Mouse (Mus musculus): ENCODE measurements at regions not wholly inside any gene's neighbourhood (a gene's known extent, or its start where the extent isn't known, plus 50 kb on each side); places are given as distances from the start of the nearest gene placed in this dataset.

GRCm38 (mm10) chr11:109088488-109089252 is 55.5 kb downstream of the E030025P04Rik start:
- DNase-seq (ENCODE audit: low spot score) = no peak

GRCm38 (mm10) chr11:109081957-109082356 is 62.2 kb downstream of the E030025P04Rik start:
- DNase-seq (ENCODE audit: low spot score) = no peak

GRCm38 (mm10) chr11:109081454-109081853 is 62.7 kb downstream of the E030025P04Rik start:
- no peak for DNase-seq (ENCODE audit: low spot score)

- peak; percentile 48 for DNase-seq (ENCODE audit: low spot score)
These were observed 63.2 kb downstream of the E030025P04Rik start for GRCm38 (mm10) chr11:109080847-109081415.

- DNase-seq (ENCODE audit: low spot score) = no peak
These were observed 64.7 kb downstream of the E030025P04Rik start for GRCm38 (mm10) chr11:109079466-109079865.

GRCm38 (mm10) chr11:109076587-109077417 is 67.4 kb downstream of the E030025P04Rik start:
- DNase-seq (ENCODE audit: low spot score) = no peak

GRCm38 (mm10) chr11:109071340-109071739 is 72.8 kb downstream of the E030025P04Rik start:
- DNase-seq (ENCODE audit: low spot score) = no peak

GRCm38 (mm10) chr11:109070412-109070811 is 73.8 kb downstream of the E030025P04Rik start:
- DNase-seq (ENCODE audit: low spot score) = no peak

- DNase-seq (ENCODE audit: low spot score) = no peak
These were observed 74.9 kb downstream of the E030025P04Rik start for GRCm38 (mm10) chr11:109069326-109069709.

- peak; percentile 66 for DNase-seq (ENCODE audit: low spot score)
These were observed 75.5 kb downstream of the E030025P04Rik start for GRCm38 (mm10) chr11:109068371-109069325.

- DNase-seq (ENCODE audit: low spot score) = no peak
These were observed 76.4 kb downstream of the E030025P04Rik start for GRCm38 (mm10) chr11:109067733-109068132.

GRCm38 (mm10) chr11:109061971-109062370 is 82.2 kb downstream of the E030025P04Rik start:
- no peak for DNase-seq (ENCODE audit: low spot score)

- no peak for DNase-seq (ENCODE audit: low spot score)
These were observed 83.7 kb downstream of the E030025P04Rik start for GRCm38 (mm10) chr11:109060527-109060908.

GRCm38 (mm10) chr11:109059863-109060526 is 84.2 kb downstream of the E030025P04Rik start:
- DNase-seq (ENCODE audit: low spot score) = no peak

GRCm38 (mm10) chr11:109058021-109058420 is 86.1 kb downstream of the E030025P04Rik start:
- no peak for DNase-seq (ENCODE audit: low spot score)

- no peak for DNase-seq (ENCODE audit: low spot score)
These were observed 95.7 kb downstream of the E030025P04Rik start for GRCm38 (mm10) chr11:109048257-109049101.

GRCm38 (mm10) chr11:109047483-109048110 is 96.6 kb downstream of the E030025P04Rik start:
- DNase-seq (ENCODE audit: low spot score) = no peak

- DNase-seq (ENCODE audit: low spot score) = no peak
These were observed 97.7 kb downstream of the E030025P04Rik start for GRCm38 (mm10) chr11:109046446-109046845.

GRCm38 (mm10) chr11:109040519-109040916 is 103.7 kb downstream of the E030025P04Rik start:
- DNase-seq (ENCODE audit: low spot score) = no peak
